Mouse (Mus musculus) cerebellum, postnatal 36 days (tissue): ENCODE data around the gene Mpo.

Experiments
- DNase-seq, 2 experiments: peaks; one replicate each; pipeline ENCODE4 v3.0.0; 2021 to 2022; ENCODE audit warnings: mixed read lengths in 2 of 2

The Mpo gene

GRCm38 (mm10) chr11:87805448-87805847 lies 12.1 kb downstream of the Mpo start:
- DNase-seq = no peak

- DNase-seq = no peak
Measured at GRCm38 (mm10) chr11:87807433-87807832, 14.1 kb downstream of the Mpo start.

- no peak for DNase-seq
Measured at GRCm38 (mm10) chr11:87808236-87808635, 14.9 kb downstream of the Mpo start.

GRCm38 (mm10) chr11:87811396-87811795 lies 18.0 kb downstream of the Mpo start:
- no peak for DNase-seq

GRCm38 (mm10) chr11:87814831-87815230 lies 21.4 kb downstream of the Mpo start:
- DNase-seq = no peak

- peak; percentile 77 to 81 for DNase-seq
Measured at GRCm38 (mm10) chr11:87816707-87817442, 23.5 kb downstream of the Mpo start.

GRCm38 (mm10) chr11:87817443-87817773 lies 24.0 kb downstream of the Mpo start:
- DNase-seq = no peak

GRCm38 (mm10) chr11:87821502-87821901 lies 28.1 kb downstream of the Mpo start:
- DNase-seq = no peak

- DNase-seq = no peak
Measured at GRCm38 (mm10) chr11:87828239-87828900, 35.0 kb downstream of the Mpo start, which contains the start of gene Lpo. Lpo (minus strand) TSS chr11:87828289.

- no peak for DNase-seq
Measured at GRCm38 (mm10) chr11:87840676-87841075, 47.3 kb downstream of the Mpo start.

- no peak for DNase-seq
Measured at GRCm38 (mm10) chr11:87841436-87841835, 48.1 kb downstream of the Mpo start.

GRCm38 (mm10) chr11:87846968-87847600 lies 53.7 kb downstream of the Mpo start:
- DNase-seq = no peak

GRCm38 (mm10) chr11:87847884-87848283 lies 54.5 kb downstream of the Mpo start:
- DNase-seq = no peak

- DNase-seq = peak; percentile 88 to 89
Measured at GRCm38 (mm10) chr11:87852690-87853596, 59.6 kb downstream of the Mpo start, which contains the start of gene Mks1. Mks1 (plus strand) TSS chr11:87853215.

GRCm38 (mm10) chr11:87853597-87853954 lies 60.2 kb downstream of the Mpo start:
- DNase-seq = no peak
